Mouse (Mus musculus) embryonic facial prominence, embryonic 12.5 days (tissue): ENCODE measurements around the gene Gsn. TPM values are rescaled to one million over a fixed set of nuclear protein-coding genes. Genes with fewer than 3 reads are reported as not detected.
A peak's percentile ranks its signal among the peaks of the same experiment; 100 is the strongest.

Experiments used
- ATAC-seq: fragments of 200-750 bp; cut with Nextera tagmentation; 2 replicates; pipeline ENCODE4 v1.8.0; 2017; ENCODE audit not compliant: insufficient number of reproducible peaks, insufficient read depth, low FRiP score, low TSS enrichment
- H3K27ac ChIP-seq: fragments of 300-500 bp; sonication (generic); 2 replicates; pipeline ENCODE4 v1.5.1; 2016; ENCODE audit warnings: mild to moderate bottlenecking
- H3K27me3 ChIP-seq: fragments of 300-500 bp; sonication (generic); 2 replicates; pipeline ENCODE4 v1.6.1; 2016; ENCODE audit warnings: mild to moderate bottlenecking, moderate library complexity
- H3K36me3 ChIP-seq: fragments of 300-500 bp; sonication (generic); 2 replicates; pipeline ENCODE4 v1.6.1; 2016; ENCODE audit warnings: mild to moderate bottlenecking
- H3K4me1 ChIP-seq: fragments of 300-500 bp; sonication (generic); 2 replicates; pipeline ENCODE4 v1.6.1; 2016
- H3K4me2 ChIP-seq: fragments of 300-500 bp; sonication (generic); replicated peaks from 2 replicates; pipeline ENCODE4 v1.6.1; 2016; ENCODE audit warnings: mild to moderate bottlenecking, moderate library complexity
- H3K4me3 ChIP-seq: fragments of 300-500 bp; sonication (generic); 2 replicates; pipeline ENCODE4 v1.5.1; 2016; ENCODE audit warnings: mild to moderate bottlenecking
- H3K9ac ChIP-seq: fragments of 300-500 bp; sonication (generic); 2 replicates; pipeline ENCODE4 v1.6.1; 2016; ENCODE audit warnings: mild to moderate bottlenecking, moderate library complexity
- H3K9me3 ChIP-seq: fragments of 300-500 bp; sonication (generic); 2 replicates; pipeline ENCODE4 v1.6.1; 2016; ENCODE audit warnings: mild to moderate bottlenecking, moderate library complexity
- WGBS: fragments of 180-500 bp; shearing (Covaris S2); methylation state at CpG from one replicate; pipeline ENCODE4 v1.1.7; 2016; 5-methylcytosine and 5-hydroxymethylcytosine counted together
- polyA plus RNA-seq: library from polyadenylated mRNA; unstranded; fragments of >200 nt; fragmentation: Nextera tagmentation; extraction: Ambion mirVana; gene quantifications from 2 replicates; pipeline ENCODE4 v1.2.1, GENCODE M21; 2016

The Gsn gene
- polyA plus RNA-seq, 1 experiment from 2014 or later: 130 TPM

DNA sequence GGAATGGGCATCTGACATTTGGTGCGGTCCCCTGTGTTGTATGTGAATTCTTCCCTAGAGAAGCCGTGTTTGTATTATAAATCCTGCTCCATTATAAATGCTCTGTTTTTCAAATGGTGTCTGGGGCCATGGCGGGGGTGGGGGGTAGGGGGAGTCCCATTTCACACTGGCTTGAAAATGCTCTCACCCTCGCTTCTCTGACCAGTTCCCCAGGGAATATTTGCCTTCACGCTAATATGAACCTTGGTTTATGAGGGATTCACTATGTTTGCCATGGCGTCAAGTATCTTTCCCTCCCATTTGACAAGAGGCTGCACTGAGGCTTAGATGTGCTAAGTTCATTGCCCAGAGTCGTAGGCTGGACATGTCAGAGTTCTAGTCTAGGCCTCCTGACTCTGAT, 718 bp upstream of the Gsn start:
- no peaks in the 10 kb centered on the region for H3K9me3 ChIP-seq
- no peak for ATAC-seq
- WGBS: 69% methylated on average over 7 of the region's 7 CpGs
- no peaks in the 10 kb centered on the region for H3K27me3 ChIP-seq
- H3K4me2 ChIP-seq: peak overlapping the region; percentile 89; the same call in 1 of the 2 replicates
- H3K36me3 ChIP-seq: no peaks in the 10 kb centered on the region
- H3K4me3 ChIP-seq: no peak overlapping the region
- H3K27ac ChIP-seq: 0 out of 2 replicates have a peak overlapping the region, but pooled peaks have one; percentile 6
- H3K9ac ChIP-seq: no peak overlapping the region; the same call in 1 of the 2 replicates
- peaks cover 37% of the 10 kb centered on the region for H3K4me1 ChIP-seq

DNA sequence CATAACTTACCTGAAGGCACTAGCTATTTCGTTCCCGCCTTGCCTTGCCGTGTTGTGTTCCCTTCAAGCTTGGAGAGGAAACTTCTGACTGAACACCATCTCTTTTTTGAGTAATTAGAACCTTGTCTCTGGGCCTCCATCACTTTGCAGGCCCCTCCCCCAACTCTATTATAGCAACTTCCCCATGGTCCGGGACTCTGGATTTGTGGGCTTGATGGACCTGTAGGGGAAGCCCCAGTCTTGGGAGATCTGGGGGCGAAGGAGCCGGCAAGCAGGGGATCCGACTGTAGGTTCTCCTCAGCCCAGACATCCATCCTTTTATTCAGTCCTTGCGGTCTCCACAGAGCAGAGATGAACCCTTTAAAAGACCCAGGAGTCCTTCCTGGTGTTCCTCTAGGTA, 752 bp downstream of the Gsn start:
- H3K4me2 ChIP-seq: peak overlapping the region; percentile 89
- WGBS: 48% methylated on average over 8 of the region's 8 CpGs
- peaks cover 37% of the 10 kb centered on the region for H3K4me1 ChIP-seq
- H3K4me3 ChIP-seq: peak overlapping the region; percentile 62
- peak overlapping the region; percentile 63; the same call in 1 of the 2 replicates for H3K9ac ChIP-seq
- no peaks in the 10 kb centered on the region for H3K9me3 ChIP-seq
- ATAC-seq: no peak
- no peaks in the 10 kb centered on the region for H3K36me3 ChIP-seq
- H3K27me3 ChIP-seq: no peaks in the 10 kb centered on the region
- no peak overlapping the region for H3K27ac ChIP-seq

GRCm38 (mm10) chr2:35257886-35258285, 1.7 kb downstream of the Gsn start:
- Histone ChIP-seq H3K27ac (no peak overlapping the region), H3K4me1 (peaks cover 37% of the 10 kb centered on the region), H3K4me3 (no peak overlapping the region), H3K27me3 (no peaks in the 10 kb centered on the region), H3K4me2 (peak overlapping the region; percentile 89; the same call in 1 of the 2 replicates), H3K36me3 (no peaks in the 10 kb centered on the region), H3K9ac (no peak overlapping the region), H3K9me3 (no peaks in the 10 kb centered on the region)
- 90% methylated on average over 2 of the region's 2 CpGs for WGBS
- no peak for ATAC-seq

- no peaks in the 10 kb centered on the region for H3K9me3 ChIP-seq
- WGBS: 86% methylated on average over 4 of the region's 4 CpGs
- no peaks in the 10 kb centered on the region for H3K27me3 ChIP-seq
- no peak overlapping the region for H3K4me2 ChIP-seq
- no peak for ATAC-seq
- peaks cover 37% of the 10 kb centered on the region for H3K4me1 ChIP-seq
- H3K36me3 ChIP-seq: no peaks in the 10 kb centered on the region
- H3K27ac ChIP-seq: peak overlapping the region; percentile 83; the same call in 1 of the 2 replicates
- no peak overlapping the region for H3K9ac ChIP-seq
- no peak overlapping the region for H3K4me3 ChIP-seq
Measured at GRCm38 (mm10) chr2:35258590-35258989, 2.4 kb downstream of the Gsn start.

DNA sequence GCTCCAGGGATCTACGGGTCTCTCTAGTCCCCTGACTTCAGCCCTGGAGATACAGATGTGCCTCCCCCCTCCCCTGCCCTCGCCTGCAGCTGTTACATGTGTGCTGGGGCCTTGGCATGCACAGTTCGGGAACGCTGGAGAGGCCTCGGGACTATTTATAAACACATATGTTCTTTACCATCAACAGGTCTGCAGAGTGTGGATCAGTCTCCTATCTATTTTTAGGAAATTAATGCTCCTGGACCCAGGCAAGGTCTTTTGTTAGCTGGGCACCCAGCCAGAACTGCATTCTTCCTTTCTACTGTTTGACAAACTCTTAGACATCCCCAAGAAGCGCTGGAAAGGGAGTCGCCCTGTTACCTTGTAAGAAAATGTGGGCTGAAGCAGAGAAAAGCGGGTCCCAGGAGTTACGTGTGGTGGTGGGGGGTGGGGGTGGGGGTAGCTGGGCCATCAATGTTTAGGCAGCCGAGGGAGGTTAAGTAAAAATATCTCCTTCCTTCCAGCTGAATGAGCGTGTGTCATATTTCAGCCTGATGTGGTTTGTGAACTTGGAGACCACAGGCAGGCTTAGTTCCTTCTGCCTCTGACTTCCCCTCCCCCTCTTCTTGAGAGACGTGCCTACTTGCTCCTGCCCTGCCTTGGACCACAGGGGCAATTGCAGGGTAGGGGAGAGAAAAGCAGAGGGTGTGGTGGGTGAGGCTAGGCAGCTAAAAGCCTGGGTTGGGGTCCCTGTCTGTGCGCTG, 3.3 kb downstream of the Gsn start:
- Histone ChIP-seq H3K4me2 (peak overlapping the region; percentile 14; the same call in 1 of the 2 replicates), H3K9me3 (no peaks in the 10 kb centered on the region), H3K27ac (peak overlapping the region; percentile 83), H3K9ac (no peak overlapping the region), H3K4me1 (peaks cover 37% of the 10 kb centered on the region), H3K4me3 (no peak overlapping the region), H3K27me3 (no peaks in the 10 kb centered on the region), H3K36me3 (no peaks in the 10 kb centered on the region)
- 22% methylated on average over 13 of the region's 13 CpGs for WGBS
- ATAC-seq: peak; percentile 32; the same call in 1 of the 2 replicates

GRCm38 (mm10) chr2:35260291-35260690, 4.1 kb downstream of the Gsn start:
- Histone ChIP-seq H3K27ac (peak overlapping the region; percentile 9; the same call in 1 of the 2 replicates), H3K4me2 (no peak overlapping the region)
- ATAC-seq: no peak

DNA sequence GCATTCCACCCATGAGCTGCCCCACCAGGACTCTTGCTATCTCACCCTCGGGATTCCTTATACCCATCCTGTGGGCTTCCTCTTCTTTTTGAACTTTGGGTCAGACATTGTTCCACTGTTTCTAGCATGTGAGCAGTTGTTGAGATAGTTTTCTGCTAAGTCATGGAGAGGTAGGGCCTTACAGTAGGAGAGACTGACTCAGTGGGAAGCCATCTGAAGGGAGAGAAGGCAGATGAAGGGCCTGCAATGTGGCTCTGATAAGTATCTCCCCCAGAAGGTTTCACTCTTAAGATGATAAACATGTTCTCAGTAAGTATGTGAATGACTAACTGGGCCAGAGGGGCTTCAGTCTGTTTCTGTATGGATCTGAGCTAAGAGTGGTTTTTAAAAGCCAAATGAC, 7.9 kb downstream of the Gsn start:
- no peaks in the 10 kb centered on the region for H3K27me3 ChIP-seq
- H3K9ac ChIP-seq: no peak overlapping the region
- H3K4me3 ChIP-seq: no peak overlapping the region
- H3K27ac ChIP-seq: no peak overlapping the region
- H3K36me3 ChIP-seq: no peaks in the 10 kb centered on the region
- H3K9me3 ChIP-seq: no peaks in the 10 kb centered on the region
- peaks cover 51% of the 10 kb centered on the region for H3K4me1 ChIP-seq
- no peak overlapping the region for H3K4me2 ChIP-seq
- ATAC-seq: no peak
- WGBS: 71% methylated on average over 1 of the region's 1 CpGs

More at GRCm38 (mm10) chr2:35260291-35260690, 4.1 kb downstream of the Gsn start:
- no peaks in the 10 kb centered on the region for H3K36me3 ChIP-seq
- H3K9me3 ChIP-seq: no peaks in the 10 kb centered on the region
- WGBS: 64% methylated on average over 1 of the region's 1 CpGs
- H3K4me3 ChIP-seq: no peak overlapping the region
- peaks cover 45% of the 10 kb centered on the region for H3K4me1 ChIP-seq
- H3K27me3 ChIP-seq: no peaks in the 10 kb centered on the region
- no peak overlapping the region for H3K9ac ChIP-seq

GRCm38 (mm10) chr2:35265296-35265695, 9.1 kb downstream of the Gsn start:
- Histone ChIP-seq H3K27ac (peak overlapping the region; percentile 73), H3K4me3 (no peak overlapping the region), H3K9ac (no peak overlapping the region), H3K9me3 (no peaks in the 10 kb centered on the region), H3K36me3 (no peaks in the 10 kb centered on the region), H3K4me1 (peaks cover 50% of the 10 kb centered on the region), H3K4me2 (peak overlapping the region; percentile 14; the same call in 1 of the 2 replicates), H3K27me3 (no peaks in the 10 kb centered on the region)
- 20% methylated on average over 8 of the region's 8 CpGs for WGBS
- no peak; the same call in 1 of the 2 replicates for ATAC-seq

GRCm38 (mm10) chr2:35265775-35266174, 9.6 kb downstream of the Gsn start:
- Histone ChIP-seq H3K27ac (peak overlapping the region; percentile 73), H3K27me3 (no peaks in the 10 kb centered on the region), H3K9me3 (no peaks in the 10 kb centered on the region), H3K36me3 (no peaks in the 10 kb centered on the region), H3K4me1 (peaks cover 52% of the 10 kb centered on the region), H3K4me3 (no peak overlapping the region), H3K9ac (no peak overlapping the region), H3K4me2 (peak overlapping the region; percentile 14; the same call in 1 of the 2 replicates)
- no peak for ATAC-seq
- 67% methylated on average over 8 of the region's 8 CpGs for WGBS

DNA sequence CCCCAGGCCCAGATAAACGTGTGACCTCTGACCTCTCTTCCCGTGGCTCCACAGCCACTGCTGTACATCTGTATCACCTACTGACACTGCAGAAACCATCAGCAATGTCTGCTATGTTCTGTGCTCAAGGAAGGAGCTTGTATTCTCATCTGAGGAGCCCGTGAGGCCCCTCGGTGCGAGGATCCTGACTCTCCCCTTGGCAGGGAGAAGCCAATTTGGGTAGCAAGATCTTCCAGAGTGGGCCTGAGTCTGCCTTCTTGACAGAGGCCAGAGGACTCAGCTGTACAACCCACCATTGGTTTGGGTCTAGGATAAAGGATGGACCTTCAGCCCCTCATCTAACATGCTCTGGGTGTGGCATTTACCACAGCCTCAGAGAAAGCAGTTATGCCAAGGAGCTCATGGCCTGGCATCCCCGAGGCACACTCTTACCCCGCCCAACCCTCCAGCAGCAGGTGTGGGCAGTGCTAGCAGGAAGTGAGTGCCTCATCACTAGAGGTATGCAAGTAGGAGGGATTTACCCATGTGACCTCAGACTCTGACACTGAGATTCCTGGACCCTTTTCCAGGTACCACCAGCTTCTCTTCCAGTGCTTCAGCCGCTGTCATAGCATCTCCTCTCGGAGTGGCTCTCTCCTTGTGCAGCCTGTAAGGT, 10.2 kb downstream of the Gsn start:
- H3K9ac ChIP-seq: no peak overlapping the region
- peaks cover 57% of the 10 kb centered on the region for H3K4me1 ChIP-seq
- no peak overlapping the region for H3K4me2 ChIP-seq
- 76% methylated on average over 9 of the region's 9 CpGs for WGBS
- no peak overlapping the region for H3K4me3 ChIP-seq
- H3K9me3 ChIP-seq: no peaks in the 10 kb centered on the region
- ATAC-seq: no peak
- H3K27me3 ChIP-seq: no peaks in the 10 kb centered on the region
- no peaks in the 10 kb centered on the region for H3K36me3 ChIP-seq
- no peak overlapping the region for H3K27ac ChIP-seq

- WGBS: 75% methylated on average over 13 of the region's 13 CpGs
- H3K27me3 ChIP-seq: no peaks in the 10 kb centered on the region
- peaks cover 60% of the 10 kb centered on the region for H3K4me1 ChIP-seq
- no peak overlapping the region for H3K27ac ChIP-seq
- no peak for ATAC-seq
- H3K4me3 ChIP-seq: no peak overlapping the region
- H3K9ac ChIP-seq: no peak overlapping the region
- no peaks in the 10 kb centered on the region for H3K36me3 ChIP-seq
- no peaks in the 10 kb centered on the region for H3K9me3 ChIP-seq
- no peak overlapping the region for H3K4me2 ChIP-seq
Measured at GRCm38 (mm10) chr2:35267156-35267875, 11.1 kb downstream of the Gsn start.
